Mouse (Mus musculus) G1E (cell line): ENCODE data around the gene Car10. TPM values are rescaled to one million over a fixed set of nuclear protein-coding genes. Genes with fewer than 3 reads are reported as not detected.

ENCODE experiments used
- ATAC-seq: 2 replicates; pipeline ENCODE4 v1.8.0; 2016; ENCODE audit warnings: mild to moderate bottlenecking; ENCODE audit not compliant: insufficient number of reproducible peaks, poor library complexity, low FRiP score, severe bottlenecking; ENCODE audit errors: extremely low read depth
- DNase-seq: peaks from one replicate; pipeline ENCODE4 v3.0.0; 2012; ENCODE audit warnings: low spot score
- H3K27me3 ChIP-seq: 2 replicates; pipeline ENCODE4 v1.6.1; 2012; ENCODE audit warnings: mild to moderate bottlenecking, low read length, inconsistent platforms; ENCODE audit not compliant: insufficient read depth
- H3K36me3 ChIP-seq: replicated peaks from 2 replicates; pipeline ENCODE3; 2012; ENCODE audit warnings: mild to moderate bottlenecking, inconsistent platforms
- H3K4me1 ChIP-seq: 2 replicates; pipeline ENCODE4 v1.6.1; 2012; ENCODE audit warnings: low read depth, low read length, inconsistent platforms, mixed read lengths; ENCODE audit not compliant: insufficient read depth
- H3K4me3 ChIP-seq: 2 replicates; pipeline ENCODE4 v1.5.1; 2012; ENCODE audit warnings: low read depth, mild to moderate bottlenecking, inconsistent platforms, low read length, moderate library complexity, mixed read lengths
- H3K9me3 ChIP-seq: replicated peaks from 2 replicates; pipeline ENCODE4 v1.6.1; 2012; ENCODE audit warnings: inconsistent platforms
- CTCF ChIP-seq: IDR thresholded peaks from 2 replicates; pipeline ENCODE4 v1.5.1; 2012; ENCODE audit warnings: low read depth, low read length, inconsistent platforms, mixed read lengths
- GATA1 ChIP-seq: IDR thresholded peaks from 2 replicates; pipeline ENCODE4 v1.6.1; 2012; ENCODE audit warnings: borderline replicate concordance, low read length, inconsistent platforms, mixed read lengths
- GATA2 ChIP-seq: IDR thresholded peaks from 2 replicates; pipeline ENCODE4 v1.6.1; 2012; ENCODE audit warnings: low read depth, low read length, inconsistent platforms, borderline replicate concordance
- POLR2AphosphoS5 ChIP-seq: IDR thresholded peaks from 2 replicates; pipeline ENCODE4 v1.6.1; 2012; ENCODE audit warnings: low read depth, low read length, inconsistent platforms; ENCODE audit not compliant: insufficient replicate concordance
- TAL1 ChIP-seq: conservative IDR thresholded peaks from 2 replicates; pipeline ENCODE4 v1.6.1; 2012; ENCODE audit warnings: low read depth, low read length, inconsistent platforms, mixed read lengths
- polyA plus RNA-seq: library from polyadenylated mRNA; stranded (reverse); fragments of >175 nt; gene quantifications from 2 replicates; pipeline ENCODE4 v1.2.3, GENCODE M21; 2012
- total RNA-seq, 2 experiments: library from RNA; stranded (forward) in 1 of 2; stranded (reverse) in 1 of 2; fragments of 200-1000 nt in 1 of 2; fragments of >200 nt in 1 of 2; fragmentation: Nextera tagmentation in 1 of 2; gene quantifications; 2 replicates each; pipeline ENCODE4 v1.2.3; 2014 to 2017

Car10 gene
- total and polyA plus RNA-seq, 3 experiments, result not detected

DNA sequence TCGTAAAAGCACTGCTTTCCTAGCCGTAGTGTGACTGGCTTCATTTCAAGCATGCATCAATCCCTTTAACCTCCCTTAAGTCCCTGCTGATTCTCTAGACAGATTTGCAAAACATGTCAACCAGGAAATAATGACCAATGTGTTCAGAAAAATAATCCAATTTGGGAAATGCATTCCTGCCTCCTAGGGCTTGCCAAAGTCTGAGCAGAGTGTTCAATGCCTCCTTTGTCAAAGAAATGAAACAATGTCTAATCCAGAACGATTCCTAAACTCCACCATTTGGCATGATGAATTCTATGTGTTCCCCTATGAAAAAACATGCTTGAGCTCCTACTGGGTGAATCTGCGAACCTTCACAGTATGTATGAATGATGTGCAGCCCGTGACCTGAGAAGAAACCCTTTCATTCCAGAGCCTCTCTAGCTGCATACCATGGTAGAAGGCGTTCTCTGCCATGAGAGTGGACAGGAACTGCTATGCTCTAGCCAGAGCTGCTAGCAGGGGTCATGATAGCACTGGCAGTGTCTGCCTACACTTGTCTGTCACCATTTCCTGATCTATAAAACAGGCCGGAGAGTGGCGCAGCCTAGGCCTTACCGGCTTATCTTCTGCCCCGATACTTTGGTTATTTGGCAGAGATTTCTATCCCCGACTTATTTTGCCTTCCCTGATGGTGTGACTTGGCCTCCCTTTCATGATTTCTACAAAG lies 411.9 kb downstream of the Car10 start:
- no peaks in the 10 kb centered on the region for H3K36me3 ChIP-seq
- H3K9me3 ChIP-seq, result peaks cover 24% of the 10 kb centered on the region
- no peaks in the 10 kb centered on the region for H3K4me1 ChIP-seq
- DNase-seq (no peak), ATAC-seq (no peak)
- no peak for TF ChIP-seq POLR2AphosphoS5
- TF ChIP-seq TAL1, result no peak
- TF ChIP-seq GATA2, result no peak
- no peaks in the 10 kb centered on the region for H3K27me3 ChIP-seq
- H3K4me3 ChIP-seq, result no peak overlapping the region

DNA sequence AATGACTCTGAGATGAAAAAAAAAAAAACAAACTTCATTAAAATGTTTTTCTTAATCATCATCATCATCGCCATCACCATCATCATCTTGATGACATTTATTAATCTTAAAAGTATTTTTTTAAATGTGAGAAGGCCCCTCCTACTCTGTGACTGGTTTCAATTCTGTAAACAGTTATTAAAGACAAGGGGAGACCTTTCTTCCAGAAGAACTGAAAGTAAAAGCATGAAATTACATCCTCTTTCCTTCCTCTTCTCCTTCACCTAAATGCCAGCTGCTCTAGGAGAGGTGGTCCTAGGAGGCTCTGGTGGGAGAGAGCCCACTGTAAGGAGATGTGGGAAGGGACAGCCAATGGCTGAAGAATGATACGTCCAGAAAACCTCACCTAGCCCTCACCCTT lies 415.0 kb downstream of the Car10 start:
- no peak overlapping the region for H3K4me3 ChIP-seq
- no peak for TF ChIP-seq GATA2
- no peak for TF ChIP-seq CTCF
- no peak for TF ChIP-seq POLR2AphosphoS5
- no peak for TF ChIP-seq TAL1
- H3K9me3 ChIP-seq, result peaks cover 28% of the 10 kb centered on the region
- H3K36me3 ChIP-seq, result no peaks in the 10 kb centered on the region
- ATAC-seq (no peak), DNase-seq (no peak)
- no peaks in the 10 kb centered on the region for H3K27me3 ChIP-seq
- no peaks in the 10 kb centered on the region for H3K4me1 ChIP-seq

DNA sequence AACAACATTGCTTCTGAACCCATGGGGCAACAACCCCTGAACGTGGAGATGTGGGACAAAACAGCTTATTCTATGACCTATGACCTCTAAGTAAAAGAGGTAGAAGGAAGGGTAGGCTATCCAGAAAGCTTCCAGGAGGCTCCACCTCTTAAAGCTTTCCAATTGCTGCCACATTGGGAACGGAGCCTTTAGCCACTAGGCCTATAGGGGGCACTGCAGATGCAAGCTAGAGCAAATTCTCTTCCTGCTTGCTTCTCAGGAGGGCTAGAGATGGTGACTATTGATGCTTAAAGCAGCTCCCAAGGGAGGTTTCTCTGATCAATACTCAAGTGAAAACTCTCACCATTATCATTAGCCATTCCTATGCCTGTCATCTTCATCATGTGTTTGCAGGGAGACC lies 416.6 kb downstream of the Car10 start:
- Histone ChIP-seq H3K27me3 (no peaks in the 10 kb centered on the region), H3K36me3 (no peaks in the 10 kb centered on the region), H3K4me1 (no peaks in the 10 kb centered on the region), H3K9me3 (peaks cover 33% of the 10 kb centered on the region), H3K4me3 (no peak overlapping the region)
- no peak for TF ChIP-seq GATA2
- no peak for TF ChIP-seq TAL1
- no peak for TF ChIP-seq CTCF
- TF ChIP-seq POLR2AphosphoS5, result no peak
- no peak for TF ChIP-seq GATA1
- DNase-seq (no peak), ATAC-seq (no peak)

DNA sequence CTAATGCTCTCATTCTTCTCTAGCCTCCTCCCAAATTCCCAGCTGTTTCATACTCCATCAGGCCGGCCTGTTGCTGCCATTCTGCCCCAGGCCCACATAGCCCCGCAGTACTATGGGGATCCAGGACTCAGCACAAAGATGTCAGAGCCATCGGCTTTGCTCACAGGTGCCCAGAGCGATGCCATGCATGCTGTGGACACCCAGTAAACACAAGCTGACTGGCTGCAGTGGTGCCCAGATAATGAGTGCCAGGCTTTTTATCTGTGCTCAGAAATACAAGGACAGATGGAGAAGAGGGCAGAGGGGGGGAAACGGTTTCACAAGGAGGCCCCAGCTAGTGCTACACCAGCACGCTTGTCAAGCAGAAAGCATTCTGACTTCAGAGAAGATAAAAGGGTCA lies 417.7 kb downstream of the Car10 start:
- Histone ChIP-seq H3K9me3 (peaks cover 32% of the 10 kb centered on the region), H3K27me3 (no peaks in the 10 kb centered on the region), H3K36me3 (no peaks in the 10 kb centered on the region), H3K4me3 (no peak overlapping the region), H3K4me1 (no peaks in the 10 kb centered on the region)
- DNase-seq (no peak), ATAC-seq (no peak)
- no peak for TF ChIP-seq GATA2
- TF ChIP-seq POLR2AphosphoS5, result no peak
- TF ChIP-seq GATA1, result no peak
- TF ChIP-seq CTCF, result no peak
- TF ChIP-seq TAL1, result no peak

DNA sequence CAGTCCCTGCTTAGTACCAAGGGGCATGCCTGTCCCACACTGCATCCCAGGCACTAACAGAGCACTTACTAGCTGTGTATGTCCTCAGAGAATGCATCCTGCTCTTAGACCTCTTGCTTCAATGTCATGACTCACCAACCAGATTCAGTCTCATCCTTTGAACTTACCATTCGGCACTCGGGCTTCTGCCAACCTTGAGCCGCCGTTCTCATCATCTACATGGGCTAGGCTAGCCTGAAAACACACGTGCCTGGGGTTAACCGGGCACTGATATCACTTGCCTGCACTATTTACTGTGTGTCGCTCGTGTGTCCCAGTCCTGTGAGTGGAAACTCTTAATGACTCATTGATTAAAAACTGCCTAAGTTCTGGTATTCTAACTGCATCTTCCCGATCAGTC lies 418.4 kb downstream of the Car10 start:
- Histone ChIP-seq H3K36me3 (no peaks in the 10 kb centered on the region), H3K9me3 (peaks cover 29% of the 10 kb centered on the region), H3K4me1 (no peaks in the 10 kb centered on the region), H3K27me3 (no peaks in the 10 kb centered on the region), H3K4me3 (no peak overlapping the region)
- no peak for DNase-seq
- ATAC-seq, result no peak
- TF ChIP-seq CTCF (no peak), GATA2 (no peak), GATA1 (no peak), TAL1 (no peak)

DNA sequence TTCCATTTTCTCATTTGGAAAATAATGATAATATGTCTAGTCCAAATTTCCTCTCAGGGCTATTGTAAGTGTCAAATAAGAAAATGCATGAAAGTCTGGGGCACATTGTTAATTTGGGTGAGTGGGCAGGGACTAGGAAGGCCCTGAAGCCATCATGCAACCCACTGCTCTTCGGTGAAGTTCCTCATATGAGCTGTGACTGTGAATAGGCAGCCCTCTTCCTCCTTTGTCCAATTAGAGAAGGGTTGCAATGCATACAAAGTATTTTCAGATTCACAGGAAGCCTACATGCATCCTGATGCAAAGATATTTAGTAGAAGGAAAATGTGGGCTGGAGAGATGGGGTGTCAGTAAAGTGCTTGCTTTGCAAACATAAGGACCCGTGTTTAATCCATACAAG lies 419.1 kb downstream of the Car10 start:
- H3K27me3 ChIP-seq, result no peaks in the 10 kb centered on the region
- H3K9me3 ChIP-seq, result peaks cover 29% of the 10 kb centered on the region
- TF ChIP-seq CTCF (no peak), POLR2AphosphoS5 (no peak), GATA1 (no peak), TAL1 (no peak), GATA2 (no peak)
- H3K4me3 ChIP-seq, result no peak overlapping the region
- no peak for DNase-seq
- H3K36me3 ChIP-seq, result no peaks in the 10 kb centered on the region
- no peaks in the 10 kb centered on the region for H3K4me1 ChIP-seq
- ATAC-seq, result no peak
